Mouse (Mus musculus) hindbrain, embryonic 16.5 days (tissue): Measurements from ENCODE around the gene Olfr643. TPM values are rescaled to one million over a fixed set of nuclear protein-coding genes. Genes with fewer than 3 reads are reported as not detected.

Experiments used
- ATAC-seq: fragments of 200-750 bp; cut with Nextera tagmentation; 2 replicates; pipeline ENCODE4 v1.8.0; 2017; ENCODE audit warnings: moderate TSS enrichment, moderate library complexity
- H3K27ac ChIP-seq: fragments of 300-500 bp; sonication (generic); 2 replicates; pipeline ENCODE4 v1.5.1; 2014; ENCODE audit warnings: low read depth, mild to moderate bottlenecking, control low read depth, low read length, moderate library complexity
- H3K27me3 ChIP-seq: fragments of 300-500 bp; sonication (generic); replicated peaks from 2 replicates; pipeline ENCODE4 v1.6.1; 2014; ENCODE audit warnings: low read length; ENCODE audit not compliant: control insufficient read depth, insufficient read depth
- H3K36me3 ChIP-seq: fragments of 300-500 bp; sonication (generic); 2 replicates; pipeline ENCODE4 v1.6.1; 2014; ENCODE audit warnings: mild to moderate bottlenecking, low read length, moderate library complexity, mixed read lengths; ENCODE audit not compliant: control insufficient read depth, insufficient read depth
- H3K4me1 ChIP-seq: fragments of 300-500 bp; sonication (generic); 2 replicates; pipeline ENCODE4 v1.6.1; 2014; ENCODE audit warnings: low read depth, low read length; ENCODE audit not compliant: control insufficient read depth, insufficient read depth
- H3K4me2 ChIP-seq: fragments of 300-500 bp; sonication (generic); 2 replicates; pipeline ENCODE4 v1.6.1; 2014; ENCODE audit warnings: mild to moderate bottlenecking, low read length, control low read depth, moderate library complexity
- H3K4me3 ChIP-seq: fragments of 300-500 bp; sonication (generic); 2 replicates; pipeline ENCODE4 v1.5.1; 2014; ENCODE audit warnings: mild to moderate bottlenecking, low read length, control low read depth, moderate library complexity
- H3K9ac ChIP-seq: fragments of 300-500 bp; sonication (generic); 2 replicates; pipeline ENCODE4 v1.6.1; 2014; ENCODE audit warnings: low read depth, mild to moderate bottlenecking, control low read depth, low read length, moderate library complexity
- H3K9me3 ChIP-seq: fragments of 300-500 bp; sonication (generic); 2 replicates; pipeline ENCODE4 v1.6.1; 2014; ENCODE audit warnings: mild to moderate bottlenecking, low read length, moderate library complexity; ENCODE audit not compliant: control insufficient read depth
- WGBS: fragments of 180-500 bp; shearing (Covaris S2); extraction: QIAGEN DNeasy Blood & Tissue Kit; methylation state at CpG from one replicate; pipeline ENCODE4 v1.1.7; 2014; 5-methylcytosine and 5-hydroxymethylcytosine counted together
- polyA plus RNA-seq: library from polyadenylated mRNA; unstranded; fragments of >200 nt; fragmentation: Nextera tagmentation; extraction: Ambion mirVana; gene quantifications from 2 replicates; pipeline ENCODE4 v1.2.1, GENCODE M21; 2015

Olfr643 gene
- polyA plus RNA-seq, 1 experiment from 2014 or later: not detected

GRCm38 (mm10) chr7:104035145-104035544, 102.1 kb downstream of the Olfr643 start, which contains the start of gene Olfr641:
Gene Olfr641 (plus strand): TSS chr7:104035445.
- 86% methylated on average over 1 of the region's 1 CpGs for whole genome bisulfite sequencing
- ATAC-seq: no peak

GRCm38 (mm10) chr7:104026978-104027377, 110.2 kb downstream of the Olfr643 start:
- Histone ChIP-seq H3K27ac (no peak overlapping the region), H3K36me3 (no peaks in the 10 kb centered on the region), H3K27me3 (no peaks in the 10 kb centered on the region), H3K9ac (no peak overlapping the region), H3K4me3 (no peak overlapping the region), H3K4me1 (no peaks in the 10 kb centered on the region), H3K4me2 (no peak overlapping the region), H3K9me3 (no peaks in the 10 kb centered on the region)
- WGBS: 87% methylated on average over 3 of the region's 3 CpGs
- ATAC-seq: no peak

More at GRCm38 (mm10) chr7:104035145-104035544, 102.1 kb downstream of the Olfr643 start, which contains the start of gene Olfr641:
- Histone ChIP-seq H3K9me3 (no peaks in the 10 kb centered on the region), H3K36me3 (no peaks in the 10 kb centered on the region), H3K4me1 (no peaks in the 10 kb centered on the region), H3K4me2 (no peak within 1 kb of the TSS), H3K9ac (no peak within 1 kb of the TSS), H3K4me3 (no peak within 1 kb of the TSS), H3K27ac (no peak within 1 kb of the TSS), H3K27me3 (no peaks in the 10 kb centered on the region)

- H3K36me3 ChIP-seq: no peaks in the 10 kb centered on the region
- H3K4me1 ChIP-seq: no peaks in the 10 kb centered on the region
- no peaks in the 10 kb centered on the region for H3K27me3 ChIP-seq
- H3K9ac ChIP-seq: no peak within 1 kb of the TSS
- no peak within 1 kb of the TSS for H3K4me2 ChIP-seq
- no peaks in the 10 kb centered on the region for H3K9me3 ChIP-seq
- ATAC-seq: no peak
- 76% methylated on average over 6 of the region's 6 CpGs for WGBS
- no peak within 1 kb of the TSS for H3K4me3 ChIP-seq
- no peak within 1 kb of the TSS for H3K27ac ChIP-seq
Observed at GRCm38 (mm10) chr7:104025473-104025872, 111.7 kb downstream of the Olfr643 start, which contains the start of gene Olfr640. Gene Olfr640 (minus strand): TSS chr7:104025573.

GRCm38 (mm10) chr7:104021651-104022050, 115.6 kb downstream of the Olfr643 start:
- ATAC-seq: no peak
- H3K9me3 ChIP-seq: no peaks in the 10 kb centered on the region
- 93% methylated on average over 6 of the region's 6 CpGs for WGBS
- no peak overlapping the region for H3K27ac ChIP-seq
- H3K27me3 ChIP-seq: no peaks in the 10 kb centered on the region
- H3K9ac ChIP-seq: no peak overlapping the region
- H3K4me1 ChIP-seq: no peaks in the 10 kb centered on the region
- no peak overlapping the region for H3K4me3 ChIP-seq
- no peak overlapping the region for H3K4me2 ChIP-seq
- H3K36me3 ChIP-seq: no peaks in the 10 kb centered on the region

GRCm38 (mm10) chr7:104018953-104019352, 118.3 kb downstream of the Olfr643 start:
- H3K4me2 ChIP-seq: no peak overlapping the region
- H3K4me1 ChIP-seq: no peaks in the 10 kb centered on the region
- H3K27me3 ChIP-seq: no peaks in the 10 kb centered on the region
- no peaks in the 10 kb centered on the region for H3K36me3 ChIP-seq
- ATAC-seq: no peak
- no peaks in the 10 kb centered on the region for H3K9me3 ChIP-seq
- WGBS: 88% methylated on average over 1 of the region's 1 CpGs
- H3K4me3 ChIP-seq: no peak overlapping the region
- no peak overlapping the region for H3K27ac ChIP-seq
- H3K9ac ChIP-seq: no peak overlapping the region

GRCm38 (mm10) chr7:104017203-104017602, 120.0 kb downstream of the Olfr643 start, which contains the start of gene Olfr639:
Gene Olfr639 (minus strand): TSS chr7:104017303.
- Histone ChIP-seq H3K27me3 (no peaks in the 10 kb centered on the region), H3K9me3 (no peaks in the 10 kb centered on the region), H3K4me3 (no peak within 1 kb of the TSS), H3K9ac (no peak within 1 kb of the TSS), H3K4me2 (no peak within 1 kb of the TSS), H3K27ac (no peak within 1 kb of the TSS), H3K36me3 (no peaks in the 10 kb centered on the region), H3K4me1 (no peaks in the 10 kb centered on the region)
- no peak for ATAC-seq

GRCm38 (mm10) chr7:103999124-103999523, 138.1 kb downstream of the Olfr643 start:
- no peaks in the 10 kb centered on the region for H3K9me3 ChIP-seq
- H3K4me2 ChIP-seq: no peak overlapping the region
- no peak overlapping the region for H3K4me3 ChIP-seq
- no peaks in the 10 kb centered on the region for H3K36me3 ChIP-seq
- no peaks in the 10 kb centered on the region for H3K4me1 ChIP-seq
- ATAC-seq: no peak
- H3K27ac ChIP-seq: no peak overlapping the region
- H3K27me3 ChIP-seq: no peaks in the 10 kb centered on the region
- H3K9ac ChIP-seq: no peak overlapping the region

GRCm38 (mm10) chr7:103998446-103998845, 138.8 kb downstream of the Olfr643 start, which contains the start of gene Olfr638:
Gene Olfr638 (plus strand): TSS chr7:103998746.
- Histone ChIP-seq H3K36me3 (no peaks in the 10 kb centered on the region), H3K4me2 (no peak within 1 kb of the TSS), H3K27me3 (no peaks in the 10 kb centered on the region), H3K9me3 (no peaks in the 10 kb centered on the region), H3K9ac (no peak within 1 kb of the TSS), H3K27ac (no peak within 1 kb of the TSS), H3K4me1 (no peaks in the 10 kb centered on the region), H3K4me3 (no peak within 1 kb of the TSS)
- no peak for ATAC-seq

- Histone ChIP-seq H3K4me1 (no peaks in the 10 kb centered on the region), H3K4me3 (no peak overlapping the region), H3K27me3 (no peaks in the 10 kb centered on the region), H3K9me3 (no peaks in the 10 kb centered on the region), H3K27ac (no peak overlapping the region), H3K36me3 (no peaks in the 10 kb centered on the region), H3K4me2 (no peak overlapping the region), H3K9ac (no peak overlapping the region)
- 67% methylated on average over 1 of the region's 1 CpGs for WGBS
- no peak for ATAC-seq
Observed at GRCm38 (mm10) chr7:103971782-103972181, 165.4 kb downstream of the Olfr643 start.

GRCm38 (mm10) chr7:103970852-103971251, 166.4 kb downstream of the Olfr643 start, which contains the start of gene Olfr635:
Gene Olfr635 (plus strand): TSS chr7:103971152.
- Histone ChIP-seq H3K27ac (no peak within 1 kb of the TSS), H3K4me1 (no peaks in the 10 kb centered on the region), H3K4me3 (no peak within 1 kb of the TSS), H3K9me3 (no peaks in the 10 kb centered on the region), H3K36me3 (no peaks in the 10 kb centered on the region), H3K4me2 (no peak within 1 kb of the TSS), H3K27me3 (no peaks in the 10 kb centered on the region), H3K9ac (no peak within 1 kb of the TSS)
- WGBS: 82% methylated on average over 1 of the region's 1 CpGs
- ATAC-seq: no peak
